ENCODE assay signal across 8 mouse cellular contexts in genomic region chr15:98868346-98869063, GRCm38 (mm10). TPM values are rescaled to one million over a fixed set of nuclear protein-coding genes. Genes with fewer than 3 reads are reported as not detected.
DNase-seq lines count a peak whose midpoint lies in the region; ATAC-seq and TF ChIP-seq lines count a peak whose summit lies in the region.

No protein-coding gene starts in this region.

- peak overlapping the region; percentile 99 for H3K9ac ChIP-seq in neural tube, embryonic 11.5 days (ENCODE audit: low read length)
- peak overlapping the region; percentile 99 for H3K9ac ChIP-seq in forebrain, embryonic 13.5 days
- H3K9ac ChIP-seq in limb, embryonic 14.5 days (ENCODE audit: low read depth, low read length, severe bottlenecking): peak overlapping the region; percentile 95
- peak overlapping the region; percentile 100 for H3K9ac ChIP-seq in stomach, embryonic 16.5 days (ENCODE audit: low read length)

- H3K4me2 ChIP-seq in neural tube, embryonic 11.5 days (ENCODE audit: low read depth): peak overlapping the region; percentile 91
- H3K4me2 ChIP-seq in forebrain, embryonic 13.5 days: peak overlapping the region; percentile 97
- H3K4me2 ChIP-seq in limb, embryonic 14.5 days (replicated peaks; ENCODE audit: low read depth, low read length, severe bottlenecking): peak overlapping the region; percentile 97
- peak overlapping the region; percentile 98 for H3K4me2 ChIP-seq in stomach, embryonic 16.5 days (ENCODE audit: low read depth, low read length)

- H3K27me3 ChIP-seq in neural tube, embryonic 11.5 days (ENCODE audit: control insufficient read depth, insufficient read depth, low read length): no peaks in the 10 kb centered on the region
- no peaks in the 10 kb centered on the region for H3K27me3 ChIP-seq in forebrain, embryonic 13.5 days
- H3K27me3 ChIP-seq in limb, embryonic 14.5 days (ENCODE audit: control insufficient read depth, insufficient read depth, low read length): no peaks in the 10 kb centered on the region
- no peaks in the 10 kb centered on the region for H3K27me3 ChIP-seq in stomach, embryonic 16.5 days (ENCODE audit: control insufficient read depth, insufficient read depth, low read length)

- WGBS in neural tube, embryonic 11.5 days: 44% methylated on average over 11 of the region's 11 CpGs
- 37% methylated on average over 11 of the region's 11 CpGs for whole genome bisulfite sequencing in forebrain, embryonic 13.5 days
- WGBS in limb, embryonic 14.5 days: 32% methylated on average over 11 of the region's 11 CpGs
- 24% methylated on average over 11 of the region's 11 CpGs for WGBS in stomach, embryonic 16.5 days

- no peaks in the 10 kb centered on the region for H3K9me3 ChIP-seq in neural tube, embryonic 11.5 days (ENCODE audit: control insufficient read depth, low read length)
- H3K9me3 ChIP-seq in forebrain, embryonic 13.5 days (replicated peaks): no peaks in the 10 kb centered on the region
- H3K9me3 ChIP-seq in limb, embryonic 14.5 days (ENCODE audit: control insufficient read depth, low read length): no peaks in the 10 kb centered on the region
- no peaks in the 10 kb centered on the region for H3K9me3 ChIP-seq in stomach, embryonic 16.5 days (replicated peaks; ENCODE audit: control insufficient read depth, low read length)

- H3K4me1 ChIP-seq in neural tube, embryonic 11.5 days (ENCODE audit: control insufficient read depth, insufficient read depth, low read length): peaks cover 24% of the 10 kb centered on the region
- H3K4me1 ChIP-seq in forebrain, embryonic 13.5 days: peaks cover 42% of the 10 kb centered on the region
- H3K4me1 ChIP-seq in limb, embryonic 14.5 days (ENCODE audit: control insufficient read depth, insufficient read depth, low read length): peaks cover 25% of the 10 kb centered on the region
- H3K4me1 ChIP-seq in stomach, embryonic 16.5 days (ENCODE audit: control insufficient read depth, insufficient read depth, low read length): peaks cover 30% of the 10 kb centered on the region

- peaks cover 21% of the 10 kb centered on the region for H3K36me3 ChIP-seq in neural tube, embryonic 11.5 days (ENCODE audit: control insufficient read depth, insufficient read depth, low read length)
- H3K36me3 ChIP-seq in forebrain, embryonic 13.5 days (ENCODE audit: poor library complexity, severe bottlenecking): peaks cover 32% of the 10 kb centered on the region
- peaks cover 32% of the 10 kb centered on the region for H3K36me3 ChIP-seq in limb, embryonic 14.5 days (ENCODE audit: control insufficient read depth, insufficient read depth, low read length)
- H3K36me3 ChIP-seq in stomach, embryonic 16.5 days (ENCODE audit: control insufficient read depth, insufficient read depth, low read length): peaks cover 30% of the 10 kb centered on the region

- no peak for TF ChIP-seq POLR2A in limb, embryonic 14.5 days (IDR thresholded peaks at IDR 0.05; ENCODE audit: borderline replicate concordance, extremely low read depth, insufficient read depth, insufficient read length)

- no peak overlapping the region; the same call in 1 of the 2 replicates for H3K27ac ChIP-seq in neural tube, embryonic 11.5 days (ENCODE audit: low read depth, low read length)
- no peak overlapping the region for H3K27ac ChIP-seq in forebrain, embryonic 13.5 days
- 0 out of 2 replicates have a peak overlapping the region, but pooled peaks have one; percentile 1 for H3K27ac ChIP-seq in limb, embryonic 14.5 days (replicated peaks; ENCODE audit: low read depth, low read length)
- H3K27ac ChIP-seq in stomach, embryonic 16.5 days (ENCODE audit: low read length): peak overlapping the region; percentile 98; the same call in 1 of the 2 replicates

- ATAC-seq in neural tube, embryonic 11.5 days (ENCODE audit: insufficient read depth, low FRiP score, low TSS enrichment): no peak
- no peak for ATAC-seq in forebrain, embryonic 13.5 days
- ATAC-seq in limb, embryonic 14.5 days (ENCODE audit: low FRiP score, low read depth): no peak
- ATAC-seq in stomach, embryonic 16.5 days (ENCODE audit: insufficient read depth, low FRiP score): no peak

- intact Hi-C loops in left cerebral cortex, postnatal 14 days (cut with DNase I): no loop called here

- H3K4me3 ChIP-seq in neural tube, embryonic 11.5 days (ENCODE audit: low read depth, low read length): peak overlapping the region; percentile 93
- peak overlapping the region; percentile 99 for H3K4me3 ChIP-seq in forebrain, embryonic 13.5 days
- peak overlapping the region; percentile 64 for H3K4me3 ChIP-seq in limb, embryonic 14.5 days (replicated peaks; ENCODE audit: low read length)
- peak overlapping the region; percentile 95 for H3K4me3 ChIP-seq in stomach, embryonic 16.5 days (replicated peaks; ENCODE audit: low read length)

- DNase-seq in neural tube, embryonic 11.5 days (ENCODE audit: low spot score): no peak
- DNase-seq in neural tube, embryonic 10.5 days (ENCODE audit: extremely low spot score, low spot score): no peak
- no peak for DNase-seq in limb, embryonic 14.5 days (ENCODE audit: low spot score)
- no peak for DNase-seq in left cerebral cortex, adult 18-20 months (ENCODE audit: low spot score in 2 of 2)
- DNase-seq in thymus, adult 18-20 months: no peak
- DNase-seq in left cerebral cortex, postnatal 14 days (ENCODE audit: low spot score in 2 of 2): no peak

RNA-seq across cellular contexts. Expression of gene Kmt2d, which starts 2.5 kb away (rescaled TPM):
- polyA plus RNA-seq in neural tube, embryonic 11.5 days (2014; fragmentation: Nextera tagmentation; extraction: Ambion mirVana): 14.7 and 16.3 TPM in 2 replicates
- polyA plus RNA-seq in forebrain, embryonic 13.5 days (2015; fragmentation: Nextera tagmentation; extraction: Ambion mirVana): 13.7 and 14.3 TPM in 2 replicates
- polyA plus RNA-seq in limb, embryonic 14.5 days (2012; rRNA removed): 27.1 and 27.3 TPM in 2 replicates
- 16.7 and 20.1 TPM in 2 replicates for polyA plus RNA-seq in limb, embryonic 14.5 days (2014; fragmentation: Nextera tagmentation; extraction: Ambion mirVana)
- 10.1 and 11.4 TPM in 2 replicates for polyA plus RNA-seq in stomach, embryonic 16.5 days (2015; fragmentation: Nextera tagmentation; extraction: Ambion mirVana)
- total RNA-seq in left cerebral cortex, adult 18-20 months (2021): 10 to 100 TPM; 74.3 to 77.8 TPM
- 10 to 100 TPM; 73.2 to 75.3 TPM for total RNA-seq in left cerebral cortex, postnatal 14 days (2021)

RNA-seq across cellular contexts. Expression of gene Rhebl1, which starts 25.8 kb away (rescaled TPM):
- 18.9 and 19.8 TPM in 2 replicates for polyA plus RNA-seq in neural tube, embryonic 11.5 days (2014; fragmentation: Nextera tagmentation; extraction: Ambion mirVana)
- 31.7 and 33.0 TPM in 2 replicates for polyA plus RNA-seq in forebrain, embryonic 13.5 days (2015; fragmentation: Nextera tagmentation; extraction: Ambion mirVana)
- polyA plus RNA-seq in limb, embryonic 14.5 days (2012; rRNA removed): 14.5 and 16.4 TPM in 2 replicates
- polyA plus RNA-seq in limb, embryonic 14.5 days (2014; fragmentation: Nextera tagmentation; extraction: Ambion mirVana): 12.0 and 13.8 TPM in 2 replicates
- 8.2 and 9.8 TPM in 2 replicates for polyA plus RNA-seq in stomach, embryonic 16.5 days (2015; fragmentation: Nextera tagmentation; extraction: Ambion mirVana)
- 10 to 100 TPM in 1 of 2 experiments, 1 to 10 TPM in 1; 8.6 to 12.9 TPM for total RNA-seq in left cerebral cortex, adult 18-20 months (2021)
- 1 to 10 TPM; 8.6 to 9.3 TPM for total RNA-seq in left cerebral cortex, postnatal 14 days (2021)

RNA-seq across cellular contexts. Expression of gene Dhh, which starts 29.8 kb away (rescaled TPM):
- polyA plus RNA-seq in neural tube, embryonic 11.5 days (2014; fragmentation: Nextera tagmentation; extraction: Ambion mirVana): 0.44 and 2.3 TPM in 2 replicates
- 0.22 and 0.28 TPM in 2 replicates for polyA plus RNA-seq in forebrain, embryonic 13.5 days (2015; fragmentation: Nextera tagmentation; extraction: Ambion mirVana)
- 1.4 and 2.0 TPM in 2 replicates for polyA plus RNA-seq in limb, embryonic 14.5 days (2012; rRNA removed)
- 0.72 and 1.1 TPM in 2 replicates for polyA plus RNA-seq in limb, embryonic 14.5 days (2014; fragmentation: Nextera tagmentation; extraction: Ambion mirVana)
- 0.84 and 1.1 TPM in 2 replicates for polyA plus RNA-seq in stomach, embryonic 16.5 days (2015; fragmentation: Nextera tagmentation; extraction: Ambion mirVana)
- total RNA-seq in left cerebral cortex, adult 18-20 months (2021): under 1 TPM; 0.21 to 0.26 TPM
- total RNA-seq in left cerebral cortex, postnatal 14 days (2021): under 1 TPM; 0.15 to 0.24 TPM

RNA-seq across cellular contexts. Expression of gene Prkag1, which starts 37.2 kb away (rescaled TPM):
- polyA plus RNA-seq in neural tube, embryonic 11.5 days (2014; fragmentation: Nextera tagmentation; extraction: Ambion mirVana): 73.1 and 74.0 TPM in 2 replicates
- polyA plus RNA-seq in forebrain, embryonic 13.5 days (2015; fragmentation: Nextera tagmentation; extraction: Ambion mirVana): 95.9 and 99.4 TPM in 2 replicates
- polyA plus RNA-seq in limb, embryonic 14.5 days (2012; rRNA removed): 93.1 and 93.7 TPM in 2 replicates
- polyA plus RNA-seq in limb, embryonic 14.5 days (2014; fragmentation: Nextera tagmentation; extraction: Ambion mirVana): 81.3 and 82.3 TPM in 2 replicates
- 85.4 and 86.4 TPM in 2 replicates for polyA plus RNA-seq in stomach, embryonic 16.5 days (2015; fragmentation: Nextera tagmentation; extraction: Ambion mirVana)
- 10 to 100 TPM; 54.6 to 56.2 TPM for total RNA-seq in left cerebral cortex, adult 18-20 months (2021)
- total RNA-seq in left cerebral cortex, postnatal 14 days (2021): 10 to 100 TPM; 41.5 to 45.4 TPM

RNA-seq across cellular contexts. Expression of gene Lmbr1l, which starts 49.5 kb away (rescaled TPM):
- polyA plus RNA-seq in neural tube, embryonic 11.5 days (2014; fragmentation: Nextera tagmentation; extraction: Ambion mirVana): 7.1 and 8.9 TPM in 2 replicates
- polyA plus RNA-seq in forebrain, embryonic 13.5 days (2015; fragmentation: Nextera tagmentation; extraction: Ambion mirVana): 39.8 and 47.1 TPM in 2 replicates
- 66.8 and 145 TPM in 2 replicates for polyA plus RNA-seq in limb, embryonic 14.5 days (2012; rRNA removed)
- polyA plus RNA-seq in limb, embryonic 14.5 days (2014; fragmentation: Nextera tagmentation; extraction: Ambion mirVana): 5.5 and 7.8 TPM in 2 replicates
- 14.8 and 18.3 TPM in 2 replicates for polyA plus RNA-seq in stomach, embryonic 16.5 days (2015; fragmentation: Nextera tagmentation; extraction: Ambion mirVana)
- 10 to 100 TPM; 12.9 to 17.9 TPM for total RNA-seq in left cerebral cortex, adult 18-20 months (2021)
- total RNA-seq in left cerebral cortex, postnatal 14 days (2021): 10 to 100 TPM; 17.9 to 18.1 TPM

Comparison
In these comparisons a context has a peak if more than half of its experiments do, and no peak if none do; other contexts are left out.
1. H3K27ac ChIP-seq: peak in limb, embryonic 14.5 days (single experiment) and stomach, embryonic 16.5 days (single experiment); none in neural tube, embryonic 11.5 days (single experiment) and forebrain, embryonic 13.5 days (single experiment).
2. Peak in every context shown above with its lines, with median percentiles within 50 percentile points of each other: H3K4me2 ChIP-seq, H3K4me3 ChIP-seq and H3K9ac ChIP-seq.